Mouse (Mus musculus) neutrophil, adult 5-6 weeks (primary cell): ENCODE data around the gene Snx30. TPM values are rescaled to one million over a fixed set of nuclear protein-coding genes. Genes with fewer than 3 reads are reported as not detected.
"Not testable (repeated sequence)": the region's sequence is repeated elsewhere in the genome, so short reads cannot be mapped to it uniquely, and the experiment has no call there.

Experiments used
- ATAC-seq: fragments of 151-379, 151-347 bp; 2 replicates; pipeline ENCODE4 v1.8.0; 2017; ENCODE audit warnings: mild to moderate bottlenecking, moderate TSS enrichment; ENCODE audit not compliant: insufficient number of reproducible peaks, poor library complexity, low FRiP score, severe bottlenecking; ENCODE audit errors: extremely low read depth
- total RNA-seq: library from RNA; stranded (forward); fragments of 200-1000 nt; gene quantifications from 2 replicates; pipeline ENCODE4 v1.2.3, GENCODE M21; 2017

Snx30 gene
- total RNA-seq, 1 experiment from 2014 or later, result 76.0 TPM

DNA sequence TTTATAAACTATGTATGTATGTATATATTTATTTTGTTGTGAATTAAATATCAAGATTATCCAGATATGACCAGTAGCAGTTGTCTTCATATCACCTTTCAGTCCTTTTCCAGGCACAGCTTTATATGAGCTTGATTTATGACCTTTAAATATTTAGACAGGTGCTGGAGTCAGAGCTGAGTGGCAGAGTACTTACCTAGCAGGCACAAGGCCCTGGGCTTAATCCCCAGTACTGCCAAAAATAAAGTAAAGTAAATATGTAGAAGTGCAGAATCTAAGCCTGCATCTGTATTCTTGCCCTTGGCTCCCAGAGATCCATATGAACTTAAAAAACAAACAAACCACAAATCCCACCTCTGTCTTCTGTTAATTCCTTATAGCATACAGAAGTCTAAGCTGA, 16.6 kb upstream of the Snx30 start:
- ATAC-seq, result no peak

- ATAC-seq, result not testable (repeated sequence)
These were observed 12.0 kb upstream of the Snx30 start for GRCm38 (mm10) chr4:59793626-59794025.

GRCm38 (mm10) chr4:59794116-59794515, 11.5 kb upstream of the Snx30 start:
- no peak for ATAC-seq

DNA sequence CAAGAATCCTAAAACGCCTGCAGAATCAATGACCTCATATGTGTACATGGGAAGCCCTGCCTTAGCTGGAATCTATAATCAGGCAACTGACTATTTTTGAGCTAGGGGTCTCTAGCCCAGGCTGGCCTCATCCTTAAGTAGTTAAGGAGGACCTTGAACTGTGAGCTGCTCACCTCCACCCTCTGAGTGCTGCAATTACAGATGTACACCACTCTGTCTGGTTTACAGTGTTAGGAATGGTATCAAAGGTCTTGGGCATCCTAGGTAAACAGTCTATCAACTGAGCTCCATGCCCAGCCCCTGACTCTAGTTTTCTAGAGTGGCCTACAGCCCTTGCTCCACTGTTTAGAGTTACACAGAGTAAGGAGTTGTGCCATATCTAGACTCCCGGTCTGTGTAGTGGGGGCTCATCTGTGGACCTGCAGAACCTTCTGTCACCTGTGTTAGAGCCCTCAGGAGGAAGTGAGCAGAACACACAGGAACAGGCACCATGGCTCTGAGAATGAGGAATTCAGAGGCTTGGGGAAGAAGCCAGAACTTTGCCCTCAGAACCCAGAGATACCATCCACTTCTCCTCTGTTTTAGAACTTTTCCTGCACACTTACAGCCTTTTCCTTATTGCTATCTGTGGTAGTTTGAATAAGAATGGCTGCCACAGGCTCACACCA, 9.7 kb upstream of the Snx30 start:
- no peak for ATAC-seq

DNA sequence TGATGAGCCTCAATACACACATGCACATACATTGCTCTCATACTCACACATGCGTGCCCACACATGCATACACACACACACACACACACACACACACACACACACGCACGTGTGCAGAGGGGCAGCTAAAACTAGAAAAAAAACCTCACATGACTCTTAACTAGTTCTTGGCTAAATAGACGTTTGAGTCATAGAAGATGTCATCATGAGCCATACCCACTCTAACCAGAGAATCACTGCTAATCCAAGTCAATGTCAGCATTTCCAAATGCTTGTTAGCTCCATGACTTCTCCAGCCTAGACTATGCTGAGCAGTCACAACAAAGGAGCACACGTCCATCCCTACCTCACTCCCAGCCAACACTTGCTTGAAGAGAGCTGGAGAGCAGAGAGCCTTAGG, 5.5 kb upstream of the Snx30 start:
- ATAC-seq, result no peak

GRCm38 (mm10) chr4:59801489-59801888, 4.2 kb upstream of the Snx30 start, which contains the start of gene Inip:
Gene Inip (minus strand): TSS chr4:59801589.
- no peak for ATAC-seq

GRCm38 (mm10) chr4:59802107-59802506, 3.5 kb upstream of the Snx30 start:
- no peak for ATAC-seq

DNA sequence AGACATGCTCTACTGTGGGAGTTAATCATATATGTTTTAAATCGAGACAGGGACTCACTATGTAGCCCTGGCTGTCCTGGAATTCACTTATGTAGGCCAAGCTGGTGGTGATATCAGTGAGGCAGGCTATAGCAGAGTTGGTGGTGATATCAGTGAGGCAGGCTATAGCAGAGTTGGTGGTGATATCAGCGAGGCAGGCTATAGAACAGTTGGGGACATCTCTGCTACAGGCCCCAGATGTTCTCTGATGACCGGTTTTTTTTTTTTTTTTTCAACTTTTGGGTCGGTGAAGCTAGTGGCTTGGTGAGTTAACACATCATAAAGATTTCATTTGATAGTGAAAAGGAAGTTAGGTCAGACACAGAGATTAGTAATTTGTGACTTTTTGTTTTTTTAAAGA, 2.8 kb upstream of the Snx30 start:
- ATAC-seq, result no peak

GRCm38 (mm10) chr4:59803358-59803757, 2.3 kb upstream of the Snx30 start:
- ATAC-seq, result peak; percentile 58

GRCm38 (mm10) chr4:59804754-59805153, 886 bp upstream of the Snx30 start:
- peak; percentile 23; the same call in 1 of the 2 replicates for ATAC-seq

GRCm38 (mm10) chr4:59805968-59806878, 583 bp downstream of the Snx30 start:
- ATAC-seq, result peak; percentile 49

GRCm38 (mm10) chr4:59806879-59807195, 1.2 kb downstream of the Snx30 start:
- ATAC-seq, result no peak

DNA sequence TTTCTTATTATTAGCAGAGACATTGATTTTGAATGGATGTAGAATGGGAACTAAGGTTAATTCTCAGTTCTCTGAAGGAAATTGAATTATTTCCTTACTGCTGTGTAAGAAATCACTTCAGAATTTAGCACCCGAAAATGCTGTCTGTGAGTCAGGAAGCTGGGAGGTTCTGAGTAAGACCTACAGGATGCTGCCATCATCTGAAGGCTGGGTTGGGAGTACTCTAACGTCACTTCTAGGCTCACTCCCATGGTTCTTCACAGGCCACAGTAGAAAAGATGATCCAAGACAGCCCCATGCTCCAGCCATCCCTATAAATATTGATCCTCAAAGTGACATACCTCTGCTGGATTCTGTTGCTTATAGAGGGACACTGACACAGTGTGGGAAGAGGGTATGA, 1.9 kb downstream of the Snx30 start:
- no peak for ATAC-seq

DNA sequence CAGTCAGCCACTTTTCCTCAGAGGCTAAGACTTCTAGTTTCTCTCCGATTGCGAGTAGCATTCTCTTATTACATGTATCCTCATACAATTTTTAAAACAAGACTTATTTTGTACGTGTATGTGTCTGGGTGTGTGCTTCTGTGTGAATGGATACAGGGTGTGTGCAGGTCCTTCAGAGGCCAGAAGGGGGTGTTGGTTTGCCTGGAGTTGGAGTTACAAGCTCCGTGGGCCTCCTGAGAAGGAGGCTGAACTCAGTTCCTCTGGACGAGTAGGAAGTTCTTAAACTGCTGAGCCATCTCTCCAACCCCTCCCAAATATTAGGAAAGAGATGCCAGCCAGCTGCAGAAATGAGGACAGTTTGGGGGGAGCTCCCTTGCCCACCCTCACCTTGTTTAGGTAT, 2.8 kb downstream of the Snx30 start:
- ATAC-seq, result no peak

GRCm38 (mm10) chr4:59814094-59814493, 8.5 kb downstream of the Snx30 start:
- no peak for ATAC-seq

DNA sequence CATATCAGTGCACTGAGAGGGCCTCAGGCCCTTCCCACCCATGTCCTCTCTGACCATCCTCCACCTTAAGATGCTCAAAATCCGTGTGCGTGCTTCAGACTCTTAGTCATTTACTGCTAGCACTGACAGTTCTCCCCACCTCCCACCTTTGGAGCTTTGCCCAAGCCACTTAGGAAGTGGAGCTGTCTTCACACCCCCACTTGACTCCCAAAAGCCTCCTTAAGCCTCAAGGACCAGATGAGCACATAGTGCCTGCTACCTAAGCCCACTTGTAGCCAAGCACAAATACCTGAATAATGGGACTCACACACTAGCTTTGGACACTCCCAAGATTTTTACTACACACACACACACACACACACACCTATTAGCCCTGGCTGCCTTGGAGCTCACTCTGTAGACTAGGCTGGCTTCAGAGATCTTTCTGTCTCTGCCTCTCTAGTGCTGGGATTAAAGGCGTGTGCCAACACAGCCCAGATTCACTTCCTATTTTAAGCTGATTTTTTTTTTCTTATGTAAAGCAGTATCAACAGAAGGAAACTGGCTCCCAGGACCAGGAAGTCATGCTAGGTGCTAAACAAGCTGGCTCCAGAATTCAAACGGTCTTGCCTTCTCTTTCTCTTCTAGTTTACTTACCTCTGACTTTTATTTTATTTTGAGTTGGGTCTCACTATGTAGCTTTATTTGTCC, 9.6 kb downstream of the Snx30 start:
- ATAC-seq, result peak; percentile 82

GRCm38 (mm10) chr4:59816016-59816415, 10.4 kb downstream of the Snx30 start:
- ATAC-seq, result no peak

- ATAC-seq, result no peak
These were observed 10.8 kb downstream of the Snx30 start for GRCm38 (mm10) chr4:59816477-59816876.

DNA sequence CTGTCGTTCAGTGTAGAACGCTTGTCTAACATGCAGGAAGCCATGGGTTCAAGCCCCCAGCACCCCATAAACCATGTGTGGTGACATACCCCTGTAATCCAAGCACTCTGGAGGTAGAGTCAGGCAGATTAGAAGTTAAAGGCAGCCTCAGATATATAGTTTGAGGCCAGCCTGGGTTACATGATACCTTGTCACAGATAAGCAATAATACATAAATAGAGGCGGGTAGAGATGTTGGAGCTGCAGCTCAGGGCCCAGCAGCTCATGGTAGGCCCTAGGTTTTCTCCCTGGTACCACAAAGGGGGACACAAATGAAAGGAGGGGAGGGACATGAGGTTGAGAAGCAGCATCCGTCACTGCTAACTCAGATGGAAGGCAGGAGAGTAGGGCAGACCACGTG, 12.2 kb downstream of the Snx30 start:
- ATAC-seq, result no peak

- ATAC-seq, result no peak
These were observed 12.9 kb downstream of the Snx30 start for GRCm38 (mm10) chr4:59818498-59818897.
